Mouse (Mus musculus): ENCODE results near the gene Rerg. TPM values are rescaled to one million over a fixed set of nuclear protein-coding genes. Genes with fewer than 3 reads are reported as not detected.

The Rerg gene
- total RNA-seq, 2 experiments from 2014 or later: 37.5 to 41.0 TPM

GRCm38 (mm10) chr6:137126861-137127260 is 43.4 kb downstream of the Rerg start:
- DNase-seq: no peak

GRCm38 (mm10) chr6:137126224-137126623 is 44.1 kb downstream of the Rerg start:
- DNase-seq: no peak

GRCm38 (mm10) chr6:137125433-137125832 is 44.9 kb downstream of the Rerg start:
- DNase-seq: no peak

- no peak for DNase-seq
Observed at GRCm38 (mm10) chr6:137125006-137125405, 45.3 kb downstream of the Rerg start.

GRCm38 (mm10) chr6:137116849-137117473 is 53.3 kb downstream of the Rerg start:
- DNase-seq: no peak

GRCm38 (mm10) chr6:137114859-137115258 is 55.4 kb downstream of the Rerg start:
- no peak for DNase-seq

GRCm38 (mm10) chr6:137111266-137111813 is 59.0 kb downstream of the Rerg start:
- peak; percentile 35 to 46 for DNase-seq

- no peak for DNase-seq
Observed at GRCm38 (mm10) chr6:137110778-137111174, 59.5 kb downstream of the Rerg start.

GRCm38 (mm10) chr6:137109811-137110777 is 60.2 kb downstream of the Rerg start:
- DNase-seq: peak; percentile 21 to 25

GRCm38 (mm10) chr6:137105285-137105684 is 65.0 kb downstream of the Rerg start:
- DNase-seq: no peak

- no peak for DNase-seq
Observed at GRCm38 (mm10) chr6:137102662-137103179, 67.6 kb downstream of the Rerg start.

- DNase-seq: no peak
Observed at GRCm38 (mm10) chr6:137101886-137102661, 68.2 kb downstream of the Rerg start.

- no peak for DNase-seq
Observed at GRCm38 (mm10) chr6:137100259-137100658, 70.0 kb downstream of the Rerg start.

GRCm38 (mm10) chr6:137098232-137099191 is 71.8 kb downstream of the Rerg start:
- peak; percentile 35 to 50 for DNase-seq

- no peak for DNase-seq
Observed at GRCm38 (mm10) chr6:137094475-137094874, 75.8 kb downstream of the Rerg start.

- no peak for DNase-seq
Observed at GRCm38 (mm10) chr6:137088469-137088868, 81.8 kb downstream of the Rerg start.

GRCm38 (mm10) chr6:137087956-137088355 is 82.3 kb downstream of the Rerg start:
- peak in 1 of 2 experiments; percentile 38 for DNase-seq

GRCm38 (mm10) chr6:137087470-137087869 is 82.8 kb downstream of the Rerg start:
- DNase-seq: no peak

- no peak for DNase-seq
Observed at GRCm38 (mm10) chr6:137079701-137080100, 90.6 kb downstream of the Rerg start.

- DNase-seq: no peak
Observed at GRCm38 (mm10) chr6:137076731-137077130, 93.6 kb downstream of the Rerg start.

GRCm38 (mm10) chr6:137076225-137076624 is 94.1 kb downstream of the Rerg start:
- DNase-seq: no peak
